Mouse (Mus musculus) E14TG2a.4 (cell line): Measurements from ENCODE around the gene Mettl24.

Source experiments
- CTCF ChIP-seq: conservative IDR thresholded peaks from 2 replicates; pipeline ENCODE4 v1.5.1; 2014; ENCODE audit warnings: low read length
- NANOG ChIP-seq: IDR thresholded peaks from 2 replicates; pipeline ENCODE4 v1.6.1; 2014; ENCODE audit warnings: borderline replicate concordance, low read length, mixed read lengths

- no peak for TF ChIP-seq CTCF
- no peak for TF ChIP-seq NANOG
These were observed 42.7 kb upstream of the Mettl24 start for GRCm38 (mm10) chr10:40640406-40640805.
